Mouse (Mus musculus) liver, embryonic 13.5 days (tissue): ENCODE measurements around the gene Rasip1. TPM values are rescaled to one million over a fixed set of nuclear protein-coding genes. Genes with fewer than 3 reads are reported as not detected.

Experiments
- ATAC-seq: fragments of 200-750 bp; cut with Nextera tagmentation; 2 replicates; pipeline ENCODE4 v1.8.0; 2017; ENCODE audit warnings: low read depth, mild to moderate bottlenecking, moderate number of reproducible peaks, moderate library complexity
- DNase-seq: peaks from one replicate; pipeline ENCODE4 v3.0.0; 2022
- H3K27ac ChIP-seq: fragments of 300-500 bp; sonication (generic); 2 replicates; pipeline ENCODE4 v1.5.1; 2015; ENCODE audit warnings: moderate library complexity, mild to moderate bottlenecking, inconsistent platforms
- H3K27me3 ChIP-seq: fragments of 300-500 bp; sonication (generic); 2 replicates; pipeline ENCODE4 v1.6.1; 2015; ENCODE audit warnings: mild to moderate bottlenecking, inconsistent platforms
- H3K36me3 ChIP-seq: fragments of 300-500 bp; sonication (generic); 2 replicates; pipeline ENCODE4 v1.6.1; 2015; ENCODE audit warnings: mild to moderate bottlenecking, inconsistent platforms
- H3K4me1 ChIP-seq: fragments of 300-500 bp; sonication (generic); replicated peaks from 2 replicates; pipeline ENCODE4 v1.6.1; 2015; ENCODE audit warnings: inconsistent platforms
- H3K4me2 ChIP-seq: fragments of 300-500 bp; sonication (generic); 2 replicates; pipeline ENCODE4 v1.6.1; 2015; ENCODE audit warnings: inconsistent platforms, mild to moderate bottlenecking, moderate library complexity
- H3K4me3 ChIP-seq: fragments of 300-500 bp; sonication (generic); replicated peaks from 2 replicates; pipeline ENCODE4 v1.5.1; 2015; ENCODE audit warnings: mild to moderate bottlenecking, inconsistent platforms
- H3K9ac ChIP-seq: fragments of 300-500 bp; sonication (generic); 2 replicates; pipeline ENCODE4 v1.6.1; 2015; ENCODE audit warnings: mild to moderate bottlenecking, inconsistent platforms
- H3K9me3 ChIP-seq: fragments of 300-500 bp; sonication (generic); replicated peaks from 2 replicates; pipeline ENCODE4 v1.6.1; 2016; ENCODE audit warnings: inconsistent platforms
- WGBS: fragments of 180-500 bp; shearing (Covaris S2); methylation state at CpG from one replicate; pipeline ENCODE4 v1.1.7; 2015; ENCODE audit not compliant: insufficient replicate concordance; 5-methylcytosine and 5-hydroxymethylcytosine counted together
- polyA plus RNA-seq: library from polyadenylated mRNA; unstranded; fragments of >200 nt; fragmentation: Nextera tagmentation; extraction: Ambion mirVana; gene quantifications from 2 replicates; pipeline ENCODE4 v1.2.1, GENCODE M21; 2015

Gene Rasip1
- polyA plus RNA-seq, 1 experiment from 2014 or later: 2.4 TPM

DNA sequence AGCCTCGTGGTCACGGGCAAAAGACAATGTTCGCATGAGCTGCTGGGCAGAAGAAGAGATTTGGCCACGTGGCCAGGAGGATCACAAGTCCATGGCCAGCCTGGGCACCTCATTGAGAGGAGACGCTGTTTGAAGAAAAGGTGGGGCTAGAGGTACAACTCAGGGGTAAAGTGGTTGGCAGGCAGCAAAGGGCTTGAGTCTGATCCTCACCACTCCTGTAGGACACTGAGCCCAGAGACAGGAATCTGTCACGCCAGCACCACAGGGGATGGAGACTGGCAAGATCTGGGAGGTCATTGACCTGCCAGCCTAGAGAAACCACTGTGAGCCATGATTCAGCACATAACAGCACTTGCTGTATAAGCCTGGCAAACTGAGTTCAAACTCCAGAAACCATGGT lies 29.8 kb upstream of the Rasip1 start:
- no peak overlapping the region for H3K27ac ChIP-seq
- H3K9ac ChIP-seq: no peak overlapping the region
- no peaks in the 10 kb centered on the region for H3K9me3 ChIP-seq

DNA sequence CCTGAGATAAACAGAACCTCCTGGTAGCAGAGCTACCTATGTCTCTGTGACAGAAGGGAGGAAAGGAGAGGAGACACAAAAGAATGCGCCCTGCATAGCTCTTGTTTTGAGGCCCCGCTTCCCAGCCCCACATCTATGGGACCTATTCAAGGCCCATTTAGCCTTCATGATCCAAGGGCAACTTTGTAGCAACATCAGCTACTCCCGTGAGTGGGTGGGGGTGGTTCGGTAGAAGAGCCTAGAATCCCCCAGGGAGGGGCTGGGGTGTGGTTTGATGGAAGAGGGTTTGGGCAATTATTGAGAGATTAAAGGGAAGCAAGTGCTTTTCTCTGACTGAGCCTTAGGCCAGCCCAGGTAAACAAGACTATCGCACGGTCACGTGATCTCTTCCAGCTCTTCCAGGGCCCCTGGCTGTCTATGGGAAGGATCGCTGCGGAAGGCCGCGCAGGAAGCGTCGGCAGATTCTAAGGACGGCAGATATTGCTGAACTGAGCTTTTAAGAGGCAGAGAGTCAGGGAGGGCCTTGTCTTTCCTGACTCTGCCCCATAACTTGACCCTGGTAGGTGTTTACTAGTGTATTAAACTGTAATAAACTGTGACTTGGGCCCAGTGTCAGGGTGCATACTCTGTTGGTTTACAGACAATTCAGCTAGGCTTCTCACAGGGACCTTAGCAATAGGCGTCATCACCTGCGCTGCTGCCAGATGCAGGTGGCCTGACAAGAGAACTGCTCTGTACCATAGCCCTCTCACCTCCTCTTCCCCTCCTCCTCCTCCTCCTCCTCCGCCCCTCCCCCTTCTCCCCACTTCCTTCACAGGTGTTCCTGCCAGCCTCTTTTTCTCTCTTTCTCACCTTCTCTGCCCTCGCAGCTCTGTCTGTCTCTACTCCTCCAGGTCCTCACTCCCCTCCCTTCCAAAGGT lies 28.1 kb upstream of the Rasip1 start:
- 48% methylated on average over 18 of the region's 18 CpGs for WGBS
- no peak overlapping the region for H3K4me3 ChIP-seq
- H3K9me3 ChIP-seq: no peaks in the 10 kb centered on the region
- no peak overlapping the region; the same call in 1 of the 2 replicates for H3K9ac ChIP-seq
- no peak for DNase-seq
- H3K36me3 ChIP-seq: no peaks in the 10 kb centered on the region
- H3K27ac ChIP-seq: no peak overlapping the region
- peaks cover 8% of the 10 kb centered on the region for H3K4me1 ChIP-seq
- no peak overlapping the region for H3K4me2 ChIP-seq
- H3K27me3 ChIP-seq: no peaks in the 10 kb centered on the region
- no peak for ATAC-seq

More for the DNA sequence above, 29.8 kb upstream of the Rasip1 start:
- no peaks in the 10 kb centered on the region for H3K36me3 ChIP-seq
- no peaks in the 10 kb centered on the region for H3K27me3 ChIP-seq
- ATAC-seq (no peak), DNase-seq (no peak)
- peaks cover 13% of the 10 kb centered on the region for H3K4me1 ChIP-seq
- H3K4me2 ChIP-seq: no peak overlapping the region
- WGBS: 72% methylated on average over 6 of the region's 6 CpGs
- no peak overlapping the region for H3K4me3 ChIP-seq

DNA sequence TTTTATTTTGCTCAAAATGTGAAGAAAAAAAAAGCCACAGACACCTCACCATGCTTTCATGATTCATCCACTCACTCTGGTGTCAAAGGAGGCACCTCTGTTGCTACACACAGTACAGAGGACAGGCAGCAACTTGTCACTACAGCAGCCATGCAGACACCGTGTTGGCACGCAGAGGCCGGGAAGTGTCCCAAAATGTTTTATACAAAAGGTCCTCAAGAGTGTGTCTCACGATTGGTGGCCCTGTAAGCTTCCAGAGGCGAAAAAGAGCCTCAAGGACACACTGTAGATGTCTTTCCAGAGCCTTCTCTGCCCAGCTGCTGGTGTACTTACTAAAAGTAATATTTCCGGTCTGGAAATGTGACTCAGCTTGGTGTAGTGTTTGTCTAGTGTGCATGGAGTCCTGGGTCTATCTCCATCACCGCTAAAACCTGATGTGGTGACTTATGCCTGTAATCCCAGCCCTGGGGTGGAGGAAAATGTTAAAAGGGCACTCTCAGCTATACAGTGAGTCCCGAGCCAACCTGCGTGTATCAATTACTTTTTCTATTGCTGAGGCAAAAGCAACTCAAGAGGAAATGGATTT lies 21.5 kb upstream of the Rasip1 start:
- Histone ChIP-seq H3K4me2 (no peak overlapping the region), H3K36me3 (no peaks in the 10 kb centered on the region), H3K4me3 (no peak overlapping the region), H3K9ac (no peak overlapping the region), H3K9me3 (no peaks in the 10 kb centered on the region), H3K27ac (no peak overlapping the region), H3K27me3 (no peaks in the 10 kb centered on the region), H3K4me1 (no peaks in the 10 kb centered on the region; the same call in 1 of the 2 replicates)
- 56% methylated on average over 9 of the region's 9 CpGs for WGBS
- DNase-seq: no peak
- no peak for ATAC-seq

GRCm38 (mm10) chr7:45609511-45609910 lies 17.8 kb upstream of the Rasip1 start:
- Histone ChIP-seq H3K27ac (no peak overlapping the region), H3K36me3 (no peaks in the 10 kb centered on the region), H3K9ac (no peak overlapping the region), H3K4me3 (no peak overlapping the region), H3K27me3 (no peaks in the 10 kb centered on the region), H3K4me2 (no peak overlapping the region), H3K9me3 (no peaks in the 10 kb centered on the region), H3K4me1 (no peaks in the 10 kb centered on the region; the same call in 1 of the 2 replicates)
- no peak for DNase-seq
- 39% methylated on average over 1 of the region's 1 CpGs for WGBS
- no peak for ATAC-seq

DNA sequence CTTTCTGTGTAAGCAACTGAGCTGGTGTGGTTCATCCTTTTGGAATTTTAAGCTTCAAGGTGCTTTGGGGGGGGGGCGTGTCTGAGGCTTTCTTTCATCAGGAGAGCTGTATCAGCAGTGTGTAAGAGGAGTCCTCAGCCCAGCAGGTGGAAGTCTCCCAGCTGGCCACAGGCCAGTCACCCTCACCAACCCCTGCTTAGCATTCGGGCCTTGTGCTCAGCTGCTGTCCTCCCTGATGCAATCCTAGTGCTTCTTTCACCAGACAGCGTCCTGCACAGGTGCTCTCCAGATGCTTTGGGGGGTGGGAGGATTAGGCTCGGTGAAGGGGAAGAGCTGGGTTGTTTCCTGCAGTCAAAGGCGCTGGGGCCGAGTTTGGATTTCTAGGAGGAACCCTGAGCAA lies 11.0 kb upstream of the Rasip1 start:
- no peak for DNase-seq
- Histone ChIP-seq H3K27me3 (peaks cover 51% of the 10 kb centered on the region), H3K9ac (no peak overlapping the region), H3K9me3 (no peaks in the 10 kb centered on the region), H3K27ac (no peak overlapping the region), H3K4me2 (no peak overlapping the region), H3K36me3 (no peaks in the 10 kb centered on the region), H3K4me1 (no peaks in the 10 kb centered on the region), H3K4me3 (no peak overlapping the region)
- ATAC-seq: no peak
- 30% methylated on average over 6 of the region's 6 CpGs for WGBS

DNA sequence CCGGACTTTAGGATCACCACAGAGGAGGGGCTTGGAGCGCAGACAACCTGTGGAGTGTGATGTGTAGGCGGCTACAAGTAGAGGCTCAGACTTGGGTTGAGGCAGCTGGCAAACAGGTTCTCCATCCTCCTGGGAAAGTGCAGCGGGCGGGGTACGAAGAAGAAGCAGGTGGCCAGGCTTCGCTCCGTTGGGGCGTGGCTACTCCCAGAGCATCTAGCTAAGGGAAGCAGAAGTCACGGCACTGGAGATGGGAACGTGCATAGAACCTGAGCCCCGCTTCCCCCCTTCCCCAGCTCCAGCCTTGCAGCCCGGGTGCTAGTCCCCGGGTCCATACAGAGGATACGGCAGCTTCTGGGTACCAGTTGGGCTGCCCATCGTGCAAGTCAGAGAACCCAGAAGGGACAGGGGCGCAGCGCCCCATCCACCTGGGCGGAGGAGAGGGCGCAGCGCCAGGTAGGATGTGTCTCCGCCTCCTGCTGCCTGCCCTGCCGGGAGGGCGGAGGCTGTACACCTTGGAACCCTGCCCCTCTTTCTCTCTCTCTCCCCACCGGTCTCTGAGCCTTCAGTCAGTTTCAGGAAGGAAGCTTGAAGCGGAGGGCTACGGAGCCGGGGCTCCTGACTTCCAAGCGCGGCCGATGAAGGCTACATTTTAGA lies 10.1 kb upstream of the Rasip1 start, which contains the start of gene Fut1:
TSS of gene Fut1 (plus strand) at position 248 of the 654 bp plus-strand sequence.
- H3K4me1 ChIP-seq: 0 out of 2 replicates have a peak, but pooled peaks cover 5% of the 10 kb centered on the region
- ATAC-seq (no peak), DNase-seq (no peak)
- no peak within 1 kb of the TSS for H3K27ac ChIP-seq
- no peaks in the 10 kb centered on the region for H3K9me3 ChIP-seq
- no peak within 1 kb of the TSS for H3K4me2 ChIP-seq
- H3K4me3 ChIP-seq: no peak within 1 kb of the TSS
- peaks cover 51% of the 10 kb centered on the region for H3K27me3 ChIP-seq
- no peaks in the 10 kb centered on the region for H3K36me3 ChIP-seq
- no peak within 1 kb of the TSS for H3K9ac ChIP-seq
- WGBS: 12% methylated on average over 31 of the region's 31 CpGs

DNA sequence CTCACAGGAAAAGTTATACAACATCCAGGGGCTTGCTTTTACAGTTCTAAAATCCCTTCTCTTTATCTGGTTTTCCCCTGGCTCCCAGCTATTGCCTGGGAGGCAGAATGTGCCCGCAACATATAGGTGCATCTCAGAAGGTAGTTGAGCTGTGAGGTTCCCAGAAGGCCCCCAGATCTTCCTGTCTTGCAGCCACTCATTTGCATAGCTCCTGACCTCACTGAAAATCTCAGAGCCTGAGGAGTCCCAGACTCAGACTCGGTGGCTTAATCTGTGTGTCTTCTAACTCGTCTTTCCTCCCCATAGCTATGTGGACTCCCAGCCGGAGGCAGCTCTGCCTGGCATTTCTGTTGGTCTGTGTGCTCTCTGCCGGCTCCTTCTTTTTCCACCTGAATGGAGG lies 9.0 kb upstream of the Rasip1 start:
- no peaks in the 10 kb centered on the region for H3K36me3 ChIP-seq
- no peaks in the 10 kb centered on the region for H3K9me3 ChIP-seq
- H3K4me3 ChIP-seq: no peak overlapping the region
- H3K27me3 ChIP-seq: peaks cover 51% of the 10 kb centered on the region
- H3K4me1 ChIP-seq: 0 out of 2 replicates have a peak, but pooled peaks cover 5% of the 10 kb centered on the region
- H3K27ac ChIP-seq: no peak overlapping the region
- H3K4me2 ChIP-seq: no peak overlapping the region
- no peak overlapping the region for H3K9ac ChIP-seq
- DNase-seq (no peak), ATAC-seq (no peak)
- 60% methylated on average over 5 of the region's 5 CpGs for WGBS

GRCm38 (mm10) chr7:45619592-45619991 lies 7.7 kb upstream of the Rasip1 start:
- ATAC-seq: no peak
- no peak for DNase-seq
- Histone ChIP-seq H3K9ac (no peak overlapping the region), H3K27me3 (peaks cover 51% of the 10 kb centered on the region), H3K4me3 (no peak overlapping the region), H3K9me3 (no peaks in the 10 kb centered on the region), H3K4me1 (0 out of 2 replicates have a peak, but pooled peaks cover 5% of the 10 kb centered on the region), H3K4me2 (no peak overlapping the region), H3K36me3 (no peaks in the 10 kb centered on the region), H3K27ac (no peak overlapping the region)
- WGBS: 66% methylated on average over 5 of the region's 5 CpGs

DNA sequence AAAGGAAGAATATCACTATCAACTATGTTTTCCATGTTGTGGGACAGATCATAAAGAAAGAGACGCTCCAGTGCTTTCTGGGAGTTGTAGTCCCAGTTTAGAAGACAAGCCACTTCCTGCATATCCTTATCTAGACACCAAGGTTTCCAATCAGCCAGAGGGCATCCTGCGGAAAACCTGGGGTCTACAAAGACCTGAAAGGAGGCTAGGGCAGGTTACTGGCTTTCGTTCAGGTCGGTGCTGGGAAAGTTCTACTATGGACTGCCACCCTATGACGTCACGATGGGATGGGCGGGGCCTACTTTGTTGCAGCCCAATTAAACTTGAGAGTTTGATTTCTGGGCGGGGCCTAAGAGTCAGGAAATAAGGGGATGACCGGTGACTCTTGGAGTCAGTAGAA lies 5.8 kb upstream of the Rasip1 start, which contains the start of gene Izumo1:
TSS of gene Izumo1 (plus strand) at position 369 of the 400 bp plus-strand sequence.
- ATAC-seq (no peak), DNase-seq (peak; percentile 29)
- Histone ChIP-seq H3K4me3 (0 out of 2 replicates have a peak within 1 kb of the TSS, but pooled peaks have one; percentile 13), H3K4me1 (0 out of 2 replicates have a peak, but pooled peaks cover 5% of the 10 kb centered on the region), H3K4me2 (peak within 1 kb of the TSS; percentile 34; the same call in 1 of the 2 replicates), H3K27me3 (peaks cover 50% of the 10 kb centered on the region), H3K27ac (no peak within 1 kb of the TSS), H3K36me3 (no peaks in the 10 kb centered on the region), H3K9ac (no peak within 1 kb of the TSS), H3K9me3 (no peaks in the 10 kb centered on the region)
- WGBS: 17% methylated on average over 9 of the region's 9 CpGs

DNA sequence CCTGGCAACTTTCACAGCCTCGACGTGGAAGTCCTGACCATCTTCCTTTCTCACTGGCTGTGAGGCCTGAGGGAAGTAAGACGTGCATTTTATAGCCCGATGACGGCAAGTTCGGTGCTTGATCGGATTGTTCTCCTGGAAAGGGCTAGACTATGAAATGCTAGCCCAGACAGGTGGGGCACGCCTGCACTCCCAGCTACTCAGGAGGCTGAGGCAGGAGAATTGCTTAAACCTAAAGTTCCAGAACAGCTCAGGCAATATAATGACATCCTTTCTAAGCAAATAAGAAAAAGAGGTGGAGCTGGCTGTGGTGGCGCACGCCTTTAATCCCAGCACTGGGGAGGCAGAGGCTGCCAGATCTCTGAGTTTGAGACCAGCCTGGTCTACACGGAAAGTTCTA lies 3.8 kb upstream of the Rasip1 start:
- H3K9ac ChIP-seq: no peak overlapping the region
- WGBS: 74% methylated on average over 11 of the region's 11 CpGs
- ATAC-seq (no peak), DNase-seq (no peak)
- peaks cover 10% of the 10 kb centered on the region for H3K4me1 ChIP-seq
- peaks cover 51% of the 10 kb centered on the region for H3K27me3 ChIP-seq
- no peak overlapping the region for H3K27ac ChIP-seq
- no peak overlapping the region for H3K4me3 ChIP-seq
- no peaks in the 10 kb centered on the region for H3K36me3 ChIP-seq
- no peak overlapping the region for H3K4me2 ChIP-seq
- no peaks in the 10 kb centered on the region for H3K9me3 ChIP-seq

- 75% methylated on average over 3 of the region's 3 CpGs for WGBS
- no peak for DNase-seq
- Histone ChIP-seq H3K36me3 (no peaks in the 10 kb centered on the region), H3K27me3 (peaks cover 50% of the 10 kb centered on the region), H3K4me2 (no peak overlapping the region), H3K4me1 (peaks cover 13% of the 10 kb centered on the region), H3K27ac (no peak overlapping the region), H3K4me3 (no peak overlapping the region), H3K9ac (no peak overlapping the region), H3K9me3 (no peaks in the 10 kb centered on the region)
- ATAC-seq: no peak
These were observed 2.6 kb upstream of the Rasip1 start for GRCm38 (mm10) chr7:45624718-45625117.
